9 mouse cellular contexts compared by ENCODE assay signal in the genomic region with DNA sequence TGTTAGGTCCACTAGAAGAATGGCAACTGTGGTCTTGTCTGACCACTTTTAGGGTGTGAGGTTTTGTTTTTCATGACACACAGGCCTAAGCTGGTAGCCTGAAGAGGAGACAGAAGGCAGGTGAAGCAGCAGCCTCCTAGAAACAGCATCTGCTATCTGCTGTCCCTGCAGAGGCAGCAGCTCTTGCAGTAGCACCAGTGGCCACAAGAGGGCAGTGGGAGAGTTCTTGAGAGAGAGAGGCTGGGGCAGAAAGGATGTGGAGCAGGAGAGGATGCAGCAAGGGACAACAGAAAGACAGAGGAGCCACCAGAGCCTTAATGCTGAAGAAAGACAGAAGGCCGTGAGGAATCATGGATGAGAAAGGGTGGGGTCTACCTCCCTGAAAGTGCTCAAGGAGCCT.
DNase-seq lines count a peak whose midpoint lies in the region; ATAC-seq lines count a peak whose summit lies in the region.
"Had no signal": no experiment of that assay in that cellular context is flagged by ENCODE, and none has a peak within 500 bp of the region (broad histone marks: within the 10 kb centered on the region; RNA-seq: fewer than 3 reads in every experiment).

No protein-coding gene starts in this region.

- no peak overlapping the region for H3K27ac ChIP-seq in kidney, embryonic 15.5 days
- H3K27ac ChIP-seq in limb, embryonic 11.5 days (replicated peaks; ENCODE audit: low read depth, low read length) = no peak overlapping the region
- H3K27ac ChIP-seq: neural tube, embryonic 12.5 days had no signal

- H3K27me3 ChIP-seq in kidney, embryonic 15.5 days = peaks cover 7% of the 10 kb centered on the region
- no peaks in the 10 kb centered on the region for H3K27me3 ChIP-seq in limb, embryonic 11.5 days (ENCODE audit: control insufficient read depth, insufficient read depth, low read length)
- H3K27me3 ChIP-seq: neural tube, embryonic 12.5 days had no signal

- H3K4me2 ChIP-seq in kidney, embryonic 15.5 days = no peak overlapping the region
- no peak overlapping the region for H3K4me2 ChIP-seq in limb, embryonic 11.5 days (ENCODE audit: low read depth, severe bottlenecking)
- H3K4me2 ChIP-seq: neural tube, embryonic 12.5 days had no signal

- H3K9me3 ChIP-seq in kidney, embryonic 15.5 days (replicated peaks) = no peaks in the 10 kb centered on the region
- H3K9me3 ChIP-seq in limb, embryonic 11.5 days (ENCODE audit: control insufficient read depth, low read length) = no peaks in the 10 kb centered on the region
- H3K9me3 ChIP-seq: neural tube, embryonic 12.5 days had no signal

- ATAC-seq in kidney, embryonic 15.5 days (replicated peaks; ENCODE audit: low FRiP score) = no peak
- no peak for ATAC-seq in limb, embryonic 11.5 days (ENCODE audit: insufficient number of reproducible peaks, low FRiP score, low TSS enrichment, low read depth)

- no peaks in the 10 kb centered on the region for H3K4me1 ChIP-seq in kidney, embryonic 15.5 days
- no peaks in the 10 kb centered on the region for H3K4me1 ChIP-seq in limb, embryonic 11.5 days (ENCODE audit: control insufficient read depth, insufficient read depth, low read length)
- H3K4me1 ChIP-seq: neural tube, embryonic 12.5 days had no signal

- peak; percentile 28 for DNase-seq in kidney, adult 11 months
- peak; percentile 0 for DNase-seq in c-Kit-positive CD71-positive TER-119-negative erythroid progenitor cells, embryonic 14.5 days (ENCODE audit: low read depth)
- DNase-seq in forelimb bud, embryonic 11.5 days (ENCODE audit: low read depth, low spot score) = peak; percentile 41
- peak; percentile 27 to 59 for DNase-seq in kidney, adult 8-10 months
- peak; percentile 77 for DNase-seq in limb, embryonic 11.5 days (ENCODE audit: low spot score)
- peak; percentile 62 for DNase-seq in ovary, postnatal 14 days (ENCODE audit: low spot score)
- DNase-seq in thymus, postnatal 10 days (ENCODE audit: low spot score in 2 of 2) = peak; percentile 7 to 28

- H3K4me3 ChIP-seq in kidney, embryonic 15.5 days (replicated peaks) = no peak overlapping the region
- H3K4me3 ChIP-seq in limb, embryonic 11.5 days (ENCODE audit: low read depth, low read length) = no peak overlapping the region
- H3K4me3 ChIP-seq: neural tube, embryonic 12.5 days had no signal

- H3K36me3 ChIP-seq in kidney, embryonic 15.5 days = no peaks in the 10 kb centered on the region
- no peaks in the 10 kb centered on the region for H3K36me3 ChIP-seq in limb, embryonic 11.5 days (ENCODE audit: control insufficient read depth, insufficient read depth, low read length)
- H3K36me3 ChIP-seq: neural tube, embryonic 12.5 days had no signal

- H3K9ac ChIP-seq in kidney, embryonic 15.5 days = no peak overlapping the region
- H3K9ac ChIP-seq in limb, embryonic 11.5 days (ENCODE audit: low read length) = no peak overlapping the region
- H3K9ac ChIP-seq: neural tube, embryonic 12.5 days had no signal

- WGBS in kidney, embryonic 15.5 days = 48% methylated on average over 1 of the region's 1 CpGs
- 50% methylated on average over 1 of the region's 1 CpGs for WGBS in limb, embryonic 11.5 days

Comparison
In these comparisons a context has a peak if more than half of its experiments do, and no peak if none do; other contexts are left out.
1. DNase-seq: peak in every context shown above with its lines; median percentile 77 in limb, embryonic 11.5 days; 62 in ovary, postnatal 14 days; 43 in kidney, adult 8-10 months; 41 in forelimb bud, embryonic 11.5 days; 28 in kidney, adult 11 months; 18 in thymus, postnatal 10 days; 0 in c-Kit-positive CD71-positive TER-119-negative erythroid progenitor cells, embryonic 14.5 days.